Mouse (Mus musculus): Measurements from ENCODE around the gene Zfp446.
"Not testable (repeated sequence)": the region's sequence is repeated elsewhere in the genome, so short reads cannot be mapped to it uniquely, and the experiment has no call there.

Zfp446 gene

DNA sequence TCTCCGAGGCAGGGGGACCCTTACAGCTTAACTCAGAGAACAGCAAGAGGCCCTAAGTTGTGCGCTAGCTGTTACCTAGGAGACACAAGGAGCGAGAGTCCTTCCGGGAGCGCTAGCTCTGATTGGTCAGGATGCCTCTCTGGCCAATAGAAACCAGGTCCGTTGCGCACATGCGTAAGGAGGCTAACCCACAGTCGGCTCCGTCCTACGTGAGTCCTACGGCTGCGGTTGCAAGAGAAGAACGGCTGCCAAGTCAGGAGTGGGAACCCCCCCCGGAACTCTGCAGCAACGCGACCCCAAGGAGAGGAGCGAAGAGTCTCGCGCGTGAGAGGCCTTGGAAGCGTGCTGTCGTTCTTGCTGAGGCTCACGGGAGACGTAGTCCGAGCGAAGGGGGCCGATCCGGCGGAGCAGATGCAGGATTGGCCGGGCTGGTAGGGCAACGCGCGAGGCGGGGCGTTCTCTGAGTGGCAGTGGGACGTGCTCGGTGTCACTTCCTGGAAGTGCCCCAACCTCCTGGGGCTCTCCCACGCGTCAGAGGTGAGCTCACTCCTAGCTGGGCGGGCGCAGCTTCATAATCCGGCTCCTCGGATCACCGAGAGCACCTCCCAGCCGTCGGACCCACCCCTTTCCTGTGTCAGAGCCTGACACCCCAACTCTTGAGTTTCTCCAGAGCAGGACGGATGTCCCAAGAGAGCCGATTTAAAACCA lies at the start of gene Zfp446:
TSS of gene Zfp446 (plus strand) at position 167 of the 708 bp plus-strand sequence.
- in situ Hi-C loops (cut with MboI; ENCODE audit: low sequenced_read_pairs) = no loop called here

DNA sequence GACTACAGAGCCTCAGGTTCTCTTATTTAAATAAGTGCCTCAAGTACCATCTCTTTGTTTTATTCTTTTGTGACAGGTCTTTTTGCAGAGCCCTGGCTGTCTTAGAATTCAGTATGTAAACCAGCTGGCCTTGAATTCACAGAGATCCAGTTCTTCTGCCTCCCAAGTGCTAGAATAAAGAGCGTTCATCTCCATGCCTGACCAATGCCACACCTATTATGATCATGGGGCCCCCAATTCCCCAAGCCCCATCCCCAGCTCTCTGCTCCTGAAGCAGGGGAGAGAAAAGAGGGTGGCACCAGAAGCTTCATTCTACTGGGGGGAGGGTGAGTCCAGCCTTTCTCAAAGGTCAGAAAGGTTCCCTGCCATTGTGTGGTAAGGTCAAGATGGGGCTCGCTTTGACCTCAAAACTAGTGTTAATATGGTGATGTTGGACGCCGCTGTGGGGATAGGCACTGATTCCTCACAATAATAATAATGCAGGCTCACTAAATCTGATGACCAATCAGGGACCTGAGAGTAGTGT lies 44.0 kb upstream of the Zfp446 start:
- in situ Hi-C loops (cut with MboI; ENCODE audit: low sequenced_read_pairs) = no loop called here

DNA sequence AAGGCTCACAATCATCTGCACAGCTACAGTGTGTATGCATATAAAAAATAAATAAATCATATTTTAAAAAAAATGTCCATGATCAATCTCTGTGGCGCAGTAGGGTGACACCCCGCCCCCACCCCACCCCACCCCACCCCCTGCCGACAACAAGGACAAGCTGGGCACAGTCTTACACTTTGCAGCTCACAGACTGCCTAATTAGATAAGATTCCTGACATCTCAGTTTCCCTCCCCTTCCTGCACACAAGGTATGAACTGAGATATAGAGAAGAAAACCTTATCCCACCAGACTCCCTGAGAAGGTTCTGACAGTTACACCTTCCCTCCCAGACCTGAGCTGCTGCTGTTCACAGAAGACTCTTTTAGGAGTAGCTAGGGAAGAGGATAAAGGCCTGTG lies 42.8 kb upstream of the Zfp446 start:
- in situ Hi-C loops (cut with MboI; ENCODE audit: low sequenced_read_pairs) = no loop called here

DNA sequence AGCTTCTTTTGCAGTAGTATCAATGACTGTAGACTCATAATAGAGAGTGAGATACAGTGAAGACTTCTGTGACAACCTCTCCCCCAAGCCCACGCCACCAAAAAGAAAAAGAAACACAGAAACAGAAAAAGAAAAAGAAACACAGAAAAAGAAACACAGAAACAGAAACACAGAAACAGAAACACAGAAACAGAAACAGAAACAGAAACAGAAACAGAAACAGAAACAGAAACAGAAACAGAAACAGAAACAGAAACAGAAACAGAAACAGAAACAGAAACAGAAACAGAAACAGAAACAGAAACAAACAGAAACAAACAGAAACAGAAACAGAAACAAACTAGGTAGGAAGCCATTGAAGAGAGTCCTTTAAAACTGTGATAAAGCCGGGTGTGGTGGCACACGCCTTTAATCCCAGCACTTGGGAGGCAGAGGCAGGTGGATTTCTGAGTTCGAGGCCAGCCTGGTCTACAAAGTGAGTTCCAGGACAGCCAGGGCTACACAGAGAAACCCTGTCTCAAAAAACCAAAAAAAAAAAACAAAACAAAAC lies 40.3 kb upstream of the Zfp446 start:
- in situ Hi-C loops (cut with MboI; ENCODE audit: low sequenced_read_pairs) = not testable (repeated sequence)

DNA sequence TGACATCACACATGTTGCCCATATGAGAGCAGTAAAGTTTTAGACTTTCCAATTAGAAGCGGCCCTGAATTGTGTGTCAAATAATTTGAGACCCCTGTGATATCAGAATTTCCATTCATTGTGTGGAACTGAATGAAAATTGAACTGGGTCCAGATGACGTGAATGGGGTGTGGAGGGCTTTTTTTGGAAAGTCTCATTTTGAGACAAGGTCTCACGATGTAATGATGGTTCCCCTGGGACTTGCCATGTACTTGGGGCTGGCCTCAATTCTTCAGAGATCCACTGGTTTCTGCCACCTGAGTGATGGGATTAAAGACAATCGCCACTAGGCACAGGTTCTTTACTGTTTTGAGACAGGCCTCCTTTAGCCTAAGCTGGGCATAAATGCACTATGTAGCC lies 37.0 kb upstream of the Zfp446 start:
- in situ Hi-C loops (cut with MboI; ENCODE audit: low sequenced_read_pairs) = no loop called here

DNA sequence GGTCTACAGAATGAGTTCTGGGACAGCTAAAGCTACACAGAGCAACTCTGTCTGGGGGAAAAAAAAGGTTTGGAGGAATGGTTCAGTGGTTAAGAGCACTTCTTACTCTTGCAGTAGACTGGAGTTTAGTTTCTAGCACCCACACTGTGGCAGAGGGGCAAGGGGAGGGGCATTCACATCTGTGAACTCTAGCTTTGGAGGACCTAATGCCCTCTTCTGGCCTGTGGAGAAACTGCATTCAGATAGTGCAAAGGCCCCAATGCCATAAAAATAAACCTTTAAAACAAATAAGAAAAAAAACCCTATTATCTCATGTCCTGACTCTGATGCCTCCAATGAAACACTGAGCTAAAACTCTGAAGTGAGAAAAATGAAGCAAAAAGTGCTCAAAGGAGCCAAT lies 34.2 kb upstream of the Zfp446 start:
- in situ Hi-C loops (cut with MboI; ENCODE audit: low sequenced_read_pairs) = no loop called here

DNA sequence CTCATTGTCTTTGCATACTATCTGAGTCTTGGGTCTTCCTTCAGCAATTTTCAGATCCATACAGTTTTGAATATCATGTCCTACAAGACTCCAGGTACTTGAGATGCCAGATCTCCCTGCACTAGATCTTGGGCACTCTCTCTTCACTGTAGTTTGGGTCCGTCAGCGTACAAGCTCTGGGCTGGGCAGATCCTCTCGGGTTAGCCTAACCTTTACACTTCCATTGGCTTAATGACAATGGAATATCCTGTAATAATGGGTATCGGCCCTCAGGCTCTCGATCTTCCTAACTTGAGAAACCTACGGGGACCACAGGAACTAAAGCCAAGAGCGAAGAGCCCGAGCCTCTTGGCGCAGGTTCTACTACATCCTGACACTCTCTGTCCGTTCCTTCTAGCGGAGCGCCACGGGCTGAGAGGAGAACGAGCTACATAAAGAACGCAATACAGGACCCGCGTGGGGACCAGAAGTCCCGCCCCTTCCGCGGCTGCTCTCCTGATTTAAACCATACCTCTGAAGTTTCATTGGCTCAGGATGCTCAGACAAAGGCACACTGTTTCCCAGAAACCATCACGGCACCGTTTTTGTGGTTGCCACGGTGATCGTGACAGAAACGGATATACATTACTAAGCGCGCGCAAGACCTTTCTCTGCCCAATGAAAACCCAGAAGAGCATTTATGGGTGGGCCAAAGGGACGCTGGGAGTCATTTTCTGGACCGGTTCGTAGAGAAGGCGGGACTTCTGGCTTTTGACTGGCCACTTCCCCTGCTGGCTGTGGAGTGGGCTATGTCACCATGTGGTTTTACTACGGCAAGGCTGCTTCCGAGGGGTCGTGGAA lies 28.4 kb upstream of the Zfp446 start:
- in situ Hi-C loops (cut with MboI; ENCODE audit: low sequenced_read_pairs) = no loop called here

DNA sequence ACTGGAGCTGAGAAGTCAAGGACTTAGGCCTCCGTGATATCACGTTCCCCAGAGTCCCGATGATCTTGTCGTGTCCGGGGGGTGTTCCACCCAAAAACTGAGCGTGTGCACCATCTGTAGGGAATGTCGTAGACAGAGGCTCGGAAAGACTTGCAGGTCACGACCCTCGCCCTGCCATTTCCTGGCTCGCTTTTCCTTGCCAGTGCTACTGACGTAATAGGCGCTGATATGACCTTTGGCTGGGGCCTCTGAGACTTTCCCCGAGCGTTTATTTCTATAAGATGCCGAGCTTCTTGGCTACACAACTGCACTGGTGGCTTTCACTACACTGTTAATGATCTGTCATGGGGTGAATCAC lies 27.8 kb upstream of the Zfp446 start:
- in situ Hi-C loops (cut with MboI; ENCODE audit: low sequenced_read_pairs) = no loop called here

DNA sequence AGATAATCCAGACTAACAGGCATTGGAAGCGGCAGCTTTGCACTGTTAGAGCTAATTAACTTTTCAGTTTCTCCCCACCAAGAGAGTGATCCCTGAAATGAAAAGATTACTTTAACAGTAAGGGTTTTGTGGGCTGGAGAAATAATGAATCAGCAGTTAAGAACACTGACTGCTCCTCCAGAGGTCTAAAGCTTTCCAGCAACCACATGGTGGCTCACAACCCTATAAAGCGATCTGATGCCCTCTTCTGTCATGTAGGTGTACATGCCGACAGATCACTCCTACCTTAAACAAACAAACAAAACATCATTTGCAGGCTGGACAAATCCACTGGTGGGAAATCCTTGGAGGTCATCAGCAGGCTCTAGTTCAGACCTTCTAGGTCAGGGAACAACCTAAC lies 22.8 kb upstream of the Zfp446 start:
- in situ Hi-C loops (cut with MboI; ENCODE audit: low sequenced_read_pairs) = no loop called here

DNA sequence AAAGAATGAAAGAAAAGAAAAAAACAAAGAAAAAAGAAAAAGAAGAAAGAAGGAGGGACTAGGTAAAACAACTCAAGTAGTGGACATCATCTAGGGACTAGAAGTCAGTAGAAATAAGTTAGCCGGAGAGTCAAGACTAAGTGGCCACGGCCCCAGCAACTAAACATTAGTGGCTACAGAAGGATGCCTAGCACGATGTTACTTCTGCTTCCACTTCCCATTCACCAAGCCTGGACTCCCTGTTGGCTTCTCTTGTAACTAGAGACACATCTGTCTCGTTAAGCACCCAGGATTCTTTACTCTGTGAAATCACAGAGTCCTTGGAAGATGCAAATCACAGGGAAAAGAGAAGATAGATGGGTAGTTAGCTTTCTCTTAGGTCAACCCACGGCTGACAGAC lies 20.1 kb upstream of the Zfp446 start:
- in situ Hi-C loops (cut with MboI; ENCODE audit: low sequenced_read_pairs) = no loop called here

DNA sequence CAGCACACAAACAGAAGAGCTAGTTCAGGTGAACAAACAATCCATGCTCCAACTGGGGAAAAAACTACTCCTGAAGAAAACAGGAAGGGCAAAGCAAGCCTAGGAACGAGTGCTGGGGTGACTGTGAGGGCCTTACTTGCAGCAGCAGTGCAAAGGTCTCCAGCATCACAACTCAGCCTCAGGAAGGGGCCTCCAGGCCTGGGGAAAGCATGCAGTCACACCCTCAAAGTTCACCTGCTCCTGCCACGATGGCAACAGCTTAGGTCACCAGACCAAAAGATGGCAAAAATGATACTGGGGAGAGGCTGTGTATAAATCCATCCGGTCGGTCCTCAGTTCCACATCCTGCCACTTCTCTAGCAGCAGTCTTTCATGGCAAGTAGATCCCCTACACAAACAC lies 18.7 kb upstream of the Zfp446 start:
- in situ Hi-C loops (cut with MboI; ENCODE audit: low sequenced_read_pairs) = no loop called here

DNA sequence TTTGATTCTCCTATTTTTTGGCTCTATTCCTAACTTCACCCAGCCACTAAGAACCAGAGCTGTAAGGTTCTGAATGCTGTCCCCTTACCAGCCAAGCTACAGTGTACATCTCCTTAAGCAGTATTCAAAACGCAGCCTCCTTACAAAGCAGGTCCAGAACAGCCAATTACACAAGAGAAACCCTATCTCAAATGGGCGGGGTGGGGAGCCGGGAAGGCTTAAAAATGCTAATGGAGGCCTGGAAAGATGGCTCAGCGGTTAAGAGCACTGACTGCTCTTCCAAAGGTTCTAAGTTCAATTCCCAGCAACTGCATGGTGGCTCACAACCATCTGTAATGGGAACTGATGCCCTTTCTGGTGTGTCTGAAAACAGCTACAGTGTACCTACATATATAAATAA lies 17.9 kb upstream of the Zfp446 start:
- in situ Hi-C loops (cut with MboI; ENCODE audit: low sequenced_read_pairs) = no loop called here

DNA sequence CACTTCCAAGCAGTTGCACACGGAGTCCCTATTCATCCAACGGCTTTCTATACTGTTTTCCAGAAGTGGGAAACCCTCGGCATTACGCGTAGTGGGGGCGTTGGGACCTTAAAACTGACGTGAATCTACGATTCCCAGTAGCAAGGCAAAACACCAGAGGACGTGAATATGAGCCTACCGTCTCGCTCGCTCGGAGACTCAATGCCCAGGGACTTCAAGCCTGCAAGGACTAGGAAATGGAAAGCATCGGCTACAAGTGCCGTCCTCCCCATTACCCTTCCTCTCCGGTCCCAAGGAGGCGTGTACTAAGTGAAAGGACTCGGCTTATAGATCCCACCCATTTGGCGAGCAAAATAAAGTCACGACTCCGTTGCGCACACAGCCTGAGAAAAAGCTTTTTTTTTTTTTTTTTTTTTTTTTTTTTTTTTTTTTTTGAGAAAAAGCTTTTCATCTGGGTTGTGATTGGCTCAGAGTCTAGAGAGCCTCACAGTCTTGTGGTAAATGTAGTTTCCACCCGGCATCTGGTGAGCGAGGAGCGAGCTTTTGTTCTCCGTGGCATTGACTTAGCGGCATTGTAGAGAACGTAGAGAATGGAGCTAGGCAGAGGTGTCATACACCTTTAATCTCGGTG lies 16.0 kb upstream of the Zfp446 start:
- in situ Hi-C loops (cut with MboI; ENCODE audit: low sequenced_read_pairs) = no loop called here

DNA sequence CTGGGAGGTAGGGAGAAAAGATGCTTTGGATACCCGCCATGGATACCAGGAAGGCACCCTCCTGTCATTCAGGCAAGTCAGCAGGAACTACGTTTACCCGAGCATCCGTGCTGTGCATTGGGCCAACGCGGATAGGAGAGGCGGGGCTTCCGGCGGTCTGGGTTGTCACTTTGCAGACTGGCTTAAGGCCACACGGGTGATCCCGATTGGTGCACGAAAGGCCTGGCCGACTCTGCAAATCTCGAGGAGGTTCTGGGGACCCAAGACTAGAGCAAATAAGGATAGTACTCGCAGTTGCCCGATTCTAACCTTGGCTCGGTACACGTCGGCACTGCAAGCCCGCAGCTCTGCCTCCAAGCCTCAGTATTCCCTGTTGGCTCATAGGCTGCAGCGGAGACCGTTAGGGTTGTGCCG lies 12.0 kb upstream of the Zfp446 start, which contains the start of gene Zfp324:
TSS of gene Zfp324 (plus strand) at position 161 of the 414 bp plus-strand sequence.
- in situ Hi-C loops (cut with MboI; ENCODE audit: low sequenced_read_pairs) = no loop called here

DNA sequence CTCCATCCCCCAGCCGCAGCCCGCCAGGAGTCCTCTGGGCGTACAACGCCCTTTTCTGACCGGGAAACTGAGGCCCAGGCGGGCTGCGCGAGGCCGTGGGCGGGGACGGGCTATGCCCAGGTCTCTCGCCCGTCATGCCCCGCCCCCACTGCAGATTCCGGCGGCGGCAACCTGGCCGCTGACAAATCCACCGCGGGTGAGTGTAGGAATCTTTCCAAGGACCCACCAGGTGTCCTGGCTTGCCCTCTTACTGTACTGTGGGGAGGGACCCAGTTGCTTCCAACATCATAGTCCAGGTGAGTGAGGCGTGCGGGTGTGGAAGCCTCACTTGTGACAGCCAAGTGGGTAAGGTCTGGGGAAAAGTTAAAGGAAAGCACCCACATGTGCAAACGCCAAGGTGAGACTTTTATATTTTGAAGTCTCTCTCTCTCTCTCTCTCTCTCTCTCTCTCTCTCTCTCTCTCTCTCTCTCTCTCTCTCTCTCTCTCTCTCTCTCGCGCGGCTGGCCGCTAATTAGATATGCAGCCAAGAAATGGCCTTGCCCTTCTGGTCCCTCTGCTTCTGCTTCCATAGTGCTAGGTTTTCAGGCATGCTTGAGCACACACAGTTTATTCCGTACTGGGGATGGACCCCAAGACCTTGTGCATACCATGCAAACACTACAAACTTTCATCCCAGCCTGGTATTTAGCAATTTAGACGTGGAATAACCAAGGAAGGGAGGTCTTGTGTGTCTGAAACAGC lies 11.4 kb upstream of the Zfp446 start:
- in situ Hi-C loops (cut with MboI; ENCODE audit: low sequenced_read_pairs) = no loop called here

DNA sequence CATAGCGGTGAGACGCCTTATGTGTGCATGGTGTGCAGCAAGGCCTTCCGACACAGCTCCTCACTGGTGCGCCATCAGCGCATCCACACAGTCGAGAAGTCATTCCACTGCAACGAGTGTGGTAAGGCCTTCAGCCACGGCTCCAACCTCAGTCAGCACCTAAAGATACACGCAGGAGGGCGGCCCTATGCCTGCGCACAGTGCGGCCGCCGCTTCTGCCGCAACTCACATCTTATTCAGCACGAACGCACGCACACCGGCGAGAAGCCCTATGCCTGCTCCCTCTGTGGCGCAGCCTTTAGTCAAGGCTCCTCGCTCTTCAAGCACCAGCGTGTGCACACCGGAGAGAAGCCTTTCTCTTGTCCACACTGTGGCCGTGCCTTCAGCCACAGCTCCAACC lies 6.7 kb upstream of the Zfp446 start:
- in situ Hi-C loops (cut with MboI; ENCODE audit: low sequenced_read_pairs) = no loop called here

DNA sequence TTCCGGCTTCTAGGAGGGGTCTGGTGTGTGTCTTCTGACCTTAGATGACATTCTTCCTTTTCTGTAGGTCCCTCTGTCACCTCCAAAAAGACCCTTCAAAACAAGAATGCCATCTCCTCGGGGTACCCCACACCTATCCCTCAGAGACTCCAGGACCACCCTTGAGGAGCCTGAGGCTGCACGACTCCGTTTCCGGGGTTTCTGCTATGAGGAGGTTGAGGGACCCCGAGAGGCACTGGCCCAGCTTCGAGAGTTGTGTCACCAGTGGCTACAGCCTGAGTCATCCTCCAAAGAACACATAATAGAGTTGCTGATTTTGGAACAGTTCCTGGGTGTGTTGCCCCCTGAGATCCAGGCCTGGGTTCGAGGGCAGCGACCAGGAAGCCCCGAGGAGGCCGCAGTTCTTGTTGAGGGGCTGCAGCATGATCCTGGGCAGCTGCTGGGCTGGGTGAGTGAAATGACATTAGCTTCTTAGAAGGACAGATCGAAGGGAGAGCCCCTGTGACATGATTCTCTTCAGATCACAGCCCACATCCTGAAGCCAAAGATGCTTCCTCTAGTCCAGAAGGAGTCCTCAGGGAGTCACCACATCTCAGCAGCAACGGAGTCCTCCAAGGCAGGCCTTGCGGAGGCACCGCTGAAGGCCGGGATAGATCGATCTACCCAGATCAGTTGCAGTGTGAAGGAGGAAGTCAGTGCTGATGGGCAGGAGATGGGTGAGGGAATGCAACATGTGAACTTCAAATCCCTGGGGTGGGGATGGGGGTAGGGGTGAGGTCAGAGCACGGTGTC lies 1.5 kb downstream of the Zfp446 start:
- in situ Hi-C loops (cut with MboI; ENCODE audit: low sequenced_read_pairs) = no loop called here

DNA sequence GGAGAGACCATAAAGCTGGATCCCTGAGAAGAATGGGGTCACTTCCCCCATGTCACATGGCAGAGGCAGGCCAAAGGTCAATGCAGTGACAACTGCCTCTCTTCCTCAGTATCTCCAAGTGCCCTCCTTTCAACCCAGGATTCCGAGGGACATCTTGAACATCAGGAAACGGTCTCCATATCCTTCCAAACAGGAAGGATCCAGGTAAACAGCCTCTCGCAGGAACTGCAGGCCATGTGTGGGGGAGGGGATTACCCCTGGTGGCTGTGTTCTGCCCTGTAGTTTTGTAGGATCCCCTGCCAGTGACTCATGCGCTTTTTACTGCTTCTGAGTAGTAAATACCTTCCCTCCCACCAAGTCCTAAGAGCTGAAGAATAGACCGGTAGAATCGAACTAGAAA lies 2.1 kb downstream of the Zfp446 start:
- in situ Hi-C loops (cut with MboI; ENCODE audit: low sequenced_read_pairs) = no loop called here

DNA sequence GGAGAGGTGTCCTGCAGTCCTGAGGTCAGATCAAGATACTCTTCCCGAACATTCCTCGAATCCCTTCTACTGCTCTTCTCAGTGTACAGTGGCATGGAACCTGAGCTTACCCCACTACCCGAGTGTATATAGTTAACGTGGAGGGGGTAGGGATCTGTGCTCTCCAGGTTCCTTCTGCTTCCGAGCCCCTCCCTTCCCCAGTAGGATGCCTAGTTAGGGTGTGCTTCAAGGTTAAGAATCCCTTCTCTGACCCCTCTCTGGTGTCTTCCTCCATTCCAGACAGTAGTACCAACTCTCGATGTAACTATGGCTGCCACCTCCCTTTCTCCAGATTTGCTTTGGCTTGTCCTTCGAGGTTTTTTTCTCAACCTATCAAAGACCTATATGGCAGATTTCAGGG lies 2.6 kb downstream of the Zfp446 start:
- in situ Hi-C loops (cut with MboI; ENCODE audit: low sequenced_read_pairs) = no loop called here

DNA sequence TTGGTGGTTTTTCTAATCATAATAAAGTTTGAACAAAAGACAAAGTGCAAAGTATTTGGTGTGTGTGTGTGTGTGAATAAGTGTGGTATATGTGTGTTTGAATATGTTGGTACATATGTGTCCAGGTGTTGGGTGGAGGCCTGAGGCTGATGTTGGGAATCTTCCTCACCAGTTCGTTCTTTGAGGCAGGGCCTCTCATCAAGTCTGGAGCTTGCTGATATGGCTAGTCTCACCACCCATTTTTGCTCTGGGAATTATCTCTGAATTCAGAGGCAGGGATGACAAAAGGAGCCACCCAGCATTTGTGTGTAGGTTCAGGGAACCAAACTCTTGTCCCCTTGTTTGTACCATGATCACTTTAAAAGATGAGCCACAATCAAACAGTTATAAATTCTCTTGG lies 8.1 kb downstream of the Zfp446 start:
- in situ Hi-C loops (cut with MboI; ENCODE audit: low sequenced_read_pairs) = no loop called here
